Mouse (Mus musculus) heart, adult 10 weeks (tissue): ENCODE data around the gene Zfp729a. TPM values are rescaled to one million over a fixed set of nuclear protein-coding genes. Genes with fewer than 3 reads are reported as not detected.

Source experiments
- polyA plus RNA-seq: library from polyadenylated mRNA; stranded (reverse); fragments of 350-450 nt; fragmentation: Illumina TruSeq; extraction: RNeasy Lipid Tissue Mini Kit (QIAGEN cat#74804); gene quantifications from one replicate; pipeline ENCODE4 v1.2.3, GENCODE M21; 2014; ENCODE audit warnings: low read depth, low replicate concordance

Zfp729a gene
- 3.5 TPM for polyA plus RNA-seq

GRCm38 (mm10) chr13:67637294-67638007 lies at the start of gene Zfp729a, which contains the start of gene Gm49345:
Gene Zfp729a, minus strand, starts transcription at chr13:67637791.
Gene Gm49345, minus strand, starts transcription at chr13:67637769.

GRCm38 (mm10) chr13:67686971-67687370 lies 49.4 kb upstream of the Zfp729a start, which contains the start of gene Zfp738:
Gene Zfp738, minus strand, starts transcription at chr13:67687071.

GRCm38 (mm10) chr13:67609066-67609876 lies 28.3 kb downstream of the Zfp729a start, which contains the start of gene Zfp729b:
Gene Zfp729b, minus strand, starts transcription at chr13:67609707.

Other genes starting within 250 kb of the Zfp729a start
- 2.2 TPM for gene Zfp429, start 238.0 kb downstream of the Zfp729a start, polyA plus RNA-seq
- gene Zfp459, start 216.4 kb downstream of the Zfp729a start, polyA plus RNA-seq, result 1.7 TPM
- gene Zfp874a, start 186.2 kb downstream of the Zfp729a start, polyA plus RNA-seq, result 6.8 TPM
- gene Zfp874b, start 153.5 kb downstream of the Zfp729a start, polyA plus RNA-seq, result 14.5 TPM
- 4.5 TPM for gene Zfp58, start 137.2 kb downstream of the Zfp729a start, polyA plus RNA-seq
- not detected for gene Gm26965, start 111.6 kb downstream of the Zfp729a start, polyA plus RNA-seq
- gene Zfp87, start 111.6 kb downstream of the Zfp729a start, polyA plus RNA-seq, result 11.1 TPM
- gene Zfp748, start 84.0 kb downstream of the Zfp729a start, polyA plus RNA-seq, result 3.5 TPM
- 3.2 TPM for gene Zfp729b, start 28.1 kb downstream of the Zfp729a start, polyA plus RNA-seq
- not detected for gene Gm49345, start within 50 bp of the Zfp729a start, polyA plus RNA-seq
- 3.8 TPM for gene Zfp738, start 49.3 kb upstream of the Zfp729a start, polyA plus RNA-seq
- gene Zfp65, start 91.4 kb upstream of the Zfp729a start, polyA plus RNA-seq, result 5.2 TPM
- gene Zfp85, start 117.4 kb upstream of the Zfp729a start, polyA plus RNA-seq, result 1.7 TPM
- 0.79 TPM for gene Zfp493, start 141.9 kb upstream of the Zfp729a start, polyA plus RNA-seq
- 2.2 TPM for gene Zfp273, start 175.9 kb upstream of the Zfp729a start, polyA plus RNA-seq
- 1.9 TPM for gene Gm10037, start 193.3 kb upstream of the Zfp729a start, polyA plus RNA-seq
- gene BC048507, start 225.5 kb upstream of the Zfp729a start, polyA plus RNA-seq, result not detected